Mouse (Mus musculus) frontal cortex, adult 2 months (tissue): Measurements from ENCODE around the gene Eif4ebp2. TPM values are rescaled to one million over a fixed set of nuclear protein-coding genes. Genes with fewer than 3 reads are reported as not detected.

ENCODE experiments used
- DNase-seq, 2 experiments: peaks; one replicate each; pipeline ENCODE4 v3.0.0; 2022; ENCODE audit warnings: low spot score in 1 of 2; ENCODE audit errors: extremely low spot score in 1 of 2
- polyA plus RNA-seq: library from polyadenylated mRNA; depleted of rRNA; stranded (reverse); fragments of >200 nt; gene quantifications from 2 replicates; pipeline ENCODE4 v1.2.3, GENCODE M21; 2012; rRNA removed

The Eif4ebp2 gene
- 27.3 and 28.9 TPM in 2 replicates for polyA plus RNA-seq

- DNase-seq: peak; percentile 97 to 99
Observed at GRCm38 (mm10) chr10:61452645-61453044, at the start of gene Eif4ebp2. Eif4ebp2 (minus strand) TSS chr10:61452661.

GRCm38 (mm10) chr10:61500756-61501155, 48.3 kb upstream of the Eif4ebp2 start:
- DNase-seq: no peak

GRCm38 (mm10) chr10:61499505-61500466, 47.3 kb upstream of the Eif4ebp2 start:
- DNase-seq: no peak

- no peak for DNase-seq
Observed at GRCm38 (mm10) chr10:61496231-61496630, 43.8 kb upstream of the Eif4ebp2 start.

GRCm38 (mm10) chr10:61495461-61495860, 43.0 kb upstream of the Eif4ebp2 start:
- no peak for DNase-seq

- DNase-seq: peak; percentile 45 to 84
Observed at GRCm38 (mm10) chr10:61492040-61492439, 39.6 kb upstream of the Eif4ebp2 start.

GRCm38 (mm10) chr10:61491573-61491972, 39.1 kb upstream of the Eif4ebp2 start:
- no peak for DNase-seq

- no peak for DNase-seq
Observed at GRCm38 (mm10) chr10:61488522-61489110, 36.2 kb upstream of the Eif4ebp2 start.

- no peak for DNase-seq
Observed at GRCm38 (mm10) chr10:61486551-61487339, 34.3 kb upstream of the Eif4ebp2 start.

GRCm38 (mm10) chr10:61484801-61485200, 32.3 kb upstream of the Eif4ebp2 start:
- no peak for DNase-seq

GRCm38 (mm10) chr10:61482771-61483170, 30.3 kb upstream of the Eif4ebp2 start:
- no peak for DNase-seq

- no peak for DNase-seq
Observed at GRCm38 (mm10) chr10:61480488-61480887, 28.0 kb upstream of the Eif4ebp2 start.

GRCm38 (mm10) chr10:61479927-61480326, 27.5 kb upstream of the Eif4ebp2 start:
- no peak for DNase-seq

- no peak for DNase-seq
Observed at GRCm38 (mm10) chr10:61479461-61479860, 27.0 kb upstream of the Eif4ebp2 start.

GRCm38 (mm10) chr10:61476440-61477165, 24.1 kb upstream of the Eif4ebp2 start:
- no peak for DNase-seq

GRCm38 (mm10) chr10:61475594-61476439, 23.4 kb upstream of the Eif4ebp2 start, which contains the start of gene Lrrc20:
Lrrc20 (plus strand) TSS chr10:61475801.
- peak; percentile 89 to 94 for DNase-seq

GRCm38 (mm10) chr10:61474344-61474743, 21.9 kb upstream of the Eif4ebp2 start:
- DNase-seq: no peak

GRCm38 (mm10) chr10:61473640-61474039, 21.2 kb upstream of the Eif4ebp2 start:
- DNase-seq: no peak

- no peak for DNase-seq
Observed at GRCm38 (mm10) chr10:61468900-61469299, 16.4 kb upstream of the Eif4ebp2 start.
